Mouse (Mus musculus): ENCODE results near the gene H2afy.

The H2afy gene

GRCm38 (mm10) chr13:56136200-56136599, at the start of gene H2afy:
TSS of gene H2afy (minus strand) at chr13:56136361.
- DNase-seq: no peak

GRCm38 (mm10) chr13:56183687-56184086, 47.5 kb upstream of the H2afy start:
- DNase-seq: no peak

- no peak for DNase-seq
Observed at GRCm38 (mm10) chr13:56181424-56181823, 45.3 kb upstream of the H2afy start.

- no peak for DNase-seq
Observed at GRCm38 (mm10) chr13:56178416-56179035, 42.4 kb upstream of the H2afy start, which contains the start of gene Tifab. TSS of gene Tifab (minus strand) at chr13:56178885.

- DNase-seq: no peak
Observed at GRCm38 (mm10) chr13:56176310-56176709, 40.1 kb upstream of the H2afy start.

- DNase-seq: no peak
Observed at GRCm38 (mm10) chr13:56175848-56176247, 39.7 kb upstream of the H2afy start.

- no peak for DNase-seq
Observed at GRCm38 (mm10) chr13:56172901-56173545, 36.9 kb upstream of the H2afy start.

GRCm38 (mm10) chr13:56172106-56172505, 35.9 kb upstream of the H2afy start:
- no peak for DNase-seq

GRCm38 (mm10) chr13:56168403-56168781, 32.2 kb upstream of the H2afy start:
- no peak for DNase-seq

- DNase-seq: no peak
Observed at GRCm38 (mm10) chr13:56167446-56168402, 31.6 kb upstream of the H2afy start.

GRCm38 (mm10) chr13:56165561-56165960, 29.4 kb upstream of the H2afy start:
- DNase-seq: no peak

GRCm38 (mm10) chr13:56164372-56164771, 28.2 kb upstream of the H2afy start:
- no peak for DNase-seq

- peak; percentile 12 for DNase-seq
Observed at GRCm38 (mm10) chr13:56163751-56164150, 27.6 kb upstream of the H2afy start.

GRCm38 (mm10) chr13:56162859-56163258, 26.7 kb upstream of the H2afy start:
- DNase-seq: no peak

GRCm38 (mm10) chr13:56159614-56160363, 23.6 kb upstream of the H2afy start:
- DNase-seq: no peak

GRCm38 (mm10) chr13:56159016-56159601, 22.9 kb upstream of the H2afy start:
- DNase-seq: no peak

GRCm38 (mm10) chr13:56155671-56156070, 19.5 kb upstream of the H2afy start:
- no peak for DNase-seq

- no peak for DNase-seq
Observed at GRCm38 (mm10) chr13:56155048-56155447, 18.9 kb upstream of the H2afy start.

- no peak for DNase-seq
Observed at GRCm38 (mm10) chr13:56152773-56153460, 16.8 kb upstream of the H2afy start.

GRCm38 (mm10) chr13:56151404-56152226, 15.5 kb upstream of the H2afy start:
- peak; percentile 68 for DNase-seq

GRCm38 (mm10) chr13:56145523-56145922, 9.4 kb upstream of the H2afy start:
- DNase-seq: no peak

All from right cerebral cortex, postnatal 4 days (tissue).